Mouse (Mus musculus): ENCODE data around the gene Gna14.

DNA sequence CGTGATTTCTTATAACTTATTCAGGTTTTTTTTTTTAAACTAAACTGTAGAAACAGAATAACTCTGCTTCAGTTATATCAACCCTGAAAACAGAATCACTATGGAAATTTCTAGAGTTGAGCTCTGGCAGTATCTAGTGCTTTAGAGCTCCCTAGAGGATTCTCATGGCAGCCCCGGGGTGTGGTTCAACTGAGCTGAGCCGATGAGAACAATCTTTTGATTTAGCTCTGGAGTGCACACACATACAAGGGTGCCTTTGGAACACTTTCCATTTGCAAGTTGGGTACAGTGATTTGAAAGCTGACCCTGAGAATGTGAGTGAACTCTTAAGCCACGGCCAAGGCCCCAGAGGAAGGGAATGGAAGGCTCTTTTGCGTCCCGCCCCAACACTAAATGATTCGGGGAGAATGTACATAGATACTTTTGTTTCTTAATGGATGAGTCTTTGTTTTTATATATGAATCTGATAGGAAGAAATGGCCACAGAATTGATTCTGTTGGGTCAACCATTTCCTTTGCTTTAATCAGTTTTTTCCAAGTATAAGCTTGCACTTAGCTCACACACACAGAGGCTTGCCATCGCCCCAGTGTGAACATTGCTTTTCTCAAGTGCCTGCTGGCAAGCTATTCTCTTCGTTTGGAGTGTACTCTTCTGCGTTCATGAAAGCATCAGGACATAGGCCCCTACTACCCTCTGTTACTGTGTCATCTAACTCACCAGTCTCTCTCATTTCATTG lies 75.0 kb downstream of the Gna14 start:
- TF ChIP-seq CTCF (conservative IDR thresholded peaks at IDR 0.05; ENCODE audit: insufficient read depth, insufficient read length, low read depth, low read length) = no peak
- no peak for TF ChIP-seq POLR2A (IDR thresholded peaks at IDR 0.05; ENCODE audit: low read depth, low read length)
